In genomic region chr1:127028872-127029497, GRCm38 (mm10) we compare ENCODE assay signal across 24 mouse cellular contexts.
DNase-seq lines count a peak whose midpoint lies in the region; ATAC-seq and TF ChIP-seq lines count a peak whose summit lies in the region.
"Had no signal": no experiment of that assay in that cellular context is flagged by ENCODE, and none has a peak within 500 bp of the region (broad histone marks: within the 10 kb centered on the region; RNA-seq: fewer than 3 reads in every experiment).

No protein-coding gene starts in this region.

- 47% methylated on average over 1 of the region's 1 CpGs for WGBS in embryonic facial prominence, embryonic 14.5 days
- 89% methylated on average over 1 of the region's 1 CpGs for WGBS in embryonic facial prominence, embryonic 10.5 days
- 62% methylated on average over 1 of the region's 1 CpGs for WGBS in embryonic facial prominence, embryonic 15.5 days
- WGBS in stomach, embryonic 15.5 days = 59% methylated on average over 1 of the region's 1 CpGs
- WGBS in stomach, postnatal 0 days = 68% methylated on average over 1 of the region's 1 CpGs

- no peak overlapping the region for H3K9ac ChIP-seq in embryonic facial prominence, embryonic 14.5 days (ENCODE audit: low read depth, low read length)
- no peak overlapping the region for H3K9ac ChIP-seq in embryonic facial prominence, embryonic 15.5 days
- H3K9ac ChIP-seq in stomach, embryonic 15.5 days = no peak overlapping the region
- H3K9ac ChIP-seq in stomach, postnatal 0 days (ENCODE audit: low read length) = no peak overlapping the region
- H3K9ac ChIP-seq: embryonic facial prominence, embryonic 12.5 days; forebrain, embryonic 13.5 days; forebrain, embryonic 15.5 days; forebrain, postnatal 0 days had no signal

- peak; percentile 56 for DNase-seq in embryonic facial prominence, embryonic 14.5 days (ENCODE audit: low spot score)
- DNase-seq in embryonic facial prominence, embryonic 10.5 days (ENCODE audit: low spot score) = no peak
- no peak for DNase-seq in stomach, postnatal 0 days (ENCODE audit: low spot score)
- DNase-seq in gastrocnemius, postnatal 25 days = no peak
- no peak for DNase-seq in gastrocnemius, adult 2 months
- DNase-seq: adrenal gland, adult 2 months; adrenal gland, postnatal 10 days; adrenal gland, postnatal 25 days; B cell, adult 2 months; cerebellum, adult 11 months; cerebellum, adult 18-20 months; cerebellum, adult 8-10 months; cerebellum, adult 9-11 months; cerebellum, postnatal 14 days; cerebellum, postnatal 36 days; embryo, embryonic 11 days; forebrain, postnatal 0 days had no signal

- H3K27me3 ChIP-seq in embryonic facial prominence, embryonic 14.5 days (replicated peaks; ENCODE audit: control insufficient read depth, insufficient read depth, low read length) = no peaks in the 10 kb centered on the region
- no peaks in the 10 kb centered on the region for H3K27me3 ChIP-seq in embryonic facial prominence, embryonic 10.5 days (replicated peaks; ENCODE audit: low read depth, poor library complexity, severe bottlenecking)
- H3K27me3 ChIP-seq in embryonic facial prominence, embryonic 15.5 days = no peaks in the 10 kb centered on the region
- no peaks in the 10 kb centered on the region for H3K27me3 ChIP-seq in stomach, embryonic 15.5 days (replicated peaks)
- H3K27me3 ChIP-seq in stomach, postnatal 0 days (ENCODE audit: control insufficient read depth, insufficient read depth, low read length) = no peaks in the 10 kb centered on the region
- H3K27me3 ChIP-seq: embryonic facial prominence, embryonic 12.5 days; forebrain, embryonic 13.5 days; forebrain, embryonic 15.5 days had no signal

- no peak overlapping the region; the same call in 1 of the 2 replicates for H3K27ac ChIP-seq in embryonic facial prominence, embryonic 14.5 days (replicated peaks; ENCODE audit: low read depth, low read length)
- H3K27ac ChIP-seq in embryonic facial prominence, embryonic 10.5 days (replicated peaks) = no peak overlapping the region
- H3K27ac ChIP-seq in embryonic facial prominence, embryonic 15.5 days (replicated peaks) = peak overlapping the region; percentile 55
- H3K27ac ChIP-seq in stomach, embryonic 15.5 days = peak overlapping the region; percentile 18; the same call in 1 of the 2 replicates
- H3K27ac ChIP-seq in stomach, postnatal 0 days (replicated peaks) = peak overlapping the region; percentile 63; the same call in 1 of the 2 replicates
- H3K27ac ChIP-seq in gastrocnemius, adult 2 months = no peak overlapping the region
- H3K27ac ChIP-seq: embryonic facial prominence, embryonic 12.5 days; forebrain, embryonic 13.5 days; forebrain, embryonic 15.5 days had no signal

- no peak overlapping the region for H3K4me3 ChIP-seq in embryonic facial prominence, embryonic 14.5 days (ENCODE audit: low read depth, low read length)
- H3K4me3 ChIP-seq in embryonic facial prominence, embryonic 10.5 days = no peak overlapping the region
- no peak overlapping the region for H3K4me3 ChIP-seq in embryonic facial prominence, embryonic 15.5 days (replicated peaks)
- H3K4me3 ChIP-seq in stomach, embryonic 15.5 days (replicated peaks) = no peak overlapping the region
- H3K4me3 ChIP-seq in stomach, postnatal 0 days (ENCODE audit: low read depth, low read length) = no peak overlapping the region
- no peak overlapping the region for H3K4me3 ChIP-seq in gastrocnemius, adult 2 months
- H3K4me3 ChIP-seq: embryonic facial prominence, embryonic 12.5 days; forebrain, embryonic 13.5 days; forebrain, embryonic 15.5 days had no signal

- TF ChIP-seq CTCF in stomach, postnatal 0 days (IDR thresholded peaks at IDR 0.05; ENCODE audit: low read depth) = no peak
- TF ChIP-seq CTCF in gastrocnemius, adult 2 months (IDR thresholded peaks at IDR 0.05) = no peak

- no peaks in the 10 kb centered on the region for H3K9me3 ChIP-seq in embryonic facial prominence, embryonic 14.5 days (ENCODE audit: control insufficient read depth, low read length)
- no peaks in the 10 kb centered on the region for H3K9me3 ChIP-seq in embryonic facial prominence, embryonic 10.5 days
- no peaks in the 10 kb centered on the region for H3K9me3 ChIP-seq in embryonic facial prominence, embryonic 15.5 days (replicated peaks)
- H3K9me3 ChIP-seq in stomach, embryonic 15.5 days = no peaks in the 10 kb centered on the region
- H3K9me3 ChIP-seq in stomach, postnatal 0 days (ENCODE audit: control insufficient read depth, low read length) = no peaks in the 10 kb centered on the region
- H3K9me3 ChIP-seq: embryonic facial prominence, embryonic 12.5 days; forebrain, embryonic 13.5 days; forebrain, embryonic 15.5 days had no signal

- 0 out of 2 replicates have a peak, but pooled peaks cover 2% of the 10 kb centered on the region for H3K4me1 ChIP-seq in embryonic facial prominence, embryonic 14.5 days (ENCODE audit: control insufficient read depth, insufficient read depth, low read length)
- peaks cover 5% of the 10 kb centered on the region; the same call in 1 of the 2 replicates for H3K4me1 ChIP-seq in embryonic facial prominence, embryonic 10.5 days
- H3K4me1 ChIP-seq in embryonic facial prominence, embryonic 15.5 days = no peaks in the 10 kb centered on the region
- no peaks in the 10 kb centered on the region for H3K4me1 ChIP-seq in stomach, embryonic 15.5 days
- no peaks in the 10 kb centered on the region for H3K4me1 ChIP-seq in stomach, postnatal 0 days (replicated peaks; ENCODE audit: control insufficient read depth, insufficient read depth)
- H3K4me1 ChIP-seq: embryonic facial prominence, embryonic 12.5 days; forebrain, embryonic 13.5 days; forebrain, embryonic 15.5 days had no signal

- peak; percentile 84 for TF ChIP-seq EP300 in stomach, postnatal 0 days (optimal IDR thresholded peaks at IDR 0.05)

- intact Hi-C loops in gastrocnemius, adult 2 months (cut with DNase I) = no loop called here

- no peaks in the 10 kb centered on the region for H3K36me3 ChIP-seq in embryonic facial prominence, embryonic 14.5 days (ENCODE audit: control insufficient read depth, insufficient read depth, low read length)
- no peaks in the 10 kb centered on the region for H3K36me3 ChIP-seq in embryonic facial prominence, embryonic 10.5 days (replicated peaks)
- H3K36me3 ChIP-seq in embryonic facial prominence, embryonic 15.5 days = no peaks in the 10 kb centered on the region
- H3K36me3 ChIP-seq in stomach, embryonic 15.5 days = no peaks in the 10 kb centered on the region
- H3K36me3 ChIP-seq in stomach, postnatal 0 days (ENCODE audit: control insufficient read depth, insufficient read depth, low read length) = no peaks in the 10 kb centered on the region
- H3K36me3 ChIP-seq: embryonic facial prominence, embryonic 12.5 days; forebrain, embryonic 15.5 days; G1E had no signal

- H3K4me2 ChIP-seq in embryonic facial prominence, embryonic 14.5 days (ENCODE audit: low read depth, low read length) = no peak overlapping the region
- no peak overlapping the region for H3K4me2 ChIP-seq in embryonic facial prominence, embryonic 15.5 days (replicated peaks)
- no peak overlapping the region for H3K4me2 ChIP-seq in stomach, embryonic 15.5 days
- no peak overlapping the region for H3K4me2 ChIP-seq in stomach, postnatal 0 days (replicated peaks; ENCODE audit: low read depth)
- H3K4me2 ChIP-seq: embryonic facial prominence, embryonic 12.5 days; forebrain, embryonic 13.5 days; forebrain, embryonic 15.5 days had no signal

- ATAC-seq in embryonic facial prominence, embryonic 14.5 days (ENCODE audit: low read depth) = peak; percentile 63
- no peak for ATAC-seq in embryonic facial prominence, embryonic 15.5 days (ENCODE audit: insufficient number of reproducible peaks, low FRiP score, low TSS enrichment, low read depth)
- 0 out of 2 replicates have a peak, but pooled peaks have one; percentile 10 for ATAC-seq in stomach, embryonic 15.5 days (ENCODE audit: insufficient read depth, low FRiP score, low read depth)
- peak; percentile 57; the same call in 1 of the 2 replicates for ATAC-seq in stomach, postnatal 0 days (ENCODE audit: low FRiP score, low TSS enrichment)
- ATAC-seq: CD4-positive, CD25-positive, alpha-beta regulatory T cell, adult 4 months; forebrain, embryonic 13.5 days; forebrain, embryonic 15.5 days; forebrain, postnatal 0 days had no signal

Comparison
In these comparisons a context has a peak if more than half of its experiments do, and no peak if none do; other contexts are left out.
1. H3K27ac ChIP-seq: peak in embryonic facial prominence, embryonic 15.5 days (single experiment), stomach, embryonic 15.5 days (single experiment) and stomach, postnatal 0 days (single experiment); none in embryonic facial prominence, embryonic 14.5 days (single experiment), embryonic facial prominence, embryonic 10.5 days (single experiment) and gastrocnemius, adult 2 months (single experiment).